Mouse (Mus musculus) limb, embryonic 12.5 days (tissue): ENCODE measurements around the gene AI413582. TPM values are rescaled to one million over a fixed set of nuclear protein-coding genes. Genes with fewer than 3 reads are reported as not detected.

Experiments used
- ATAC-seq: fragments of 200-750 bp; cut with Nextera tagmentation; 2 replicates; pipeline ENCODE4 v1.8.0; 2017; ENCODE audit warnings: low read depth, moderate TSS enrichment; ENCODE audit not compliant: insufficient number of reproducible peaks, insufficient read depth, low FRiP score, low TSS enrichment
- H3K27ac ChIP-seq: fragments of 300-500 bp; sonication (generic); 2 replicates; pipeline ENCODE4 v1.5.1; 2016; ENCODE audit warnings: mild to moderate bottlenecking, moderate library complexity
- H3K27me3 ChIP-seq: fragments of 300-500 bp; sonication (generic); 2 replicates; pipeline ENCODE4 v1.6.1; 2016; ENCODE audit warnings: mild to moderate bottlenecking, moderate library complexity
- H3K36me3 ChIP-seq: fragments of 300-500 bp; sonication (generic); 2 replicates; pipeline ENCODE4 v1.6.1; 2016; ENCODE audit warnings: mild to moderate bottlenecking, moderate library complexity
- H3K4me1 ChIP-seq: fragments of 300-500 bp; sonication (generic); replicated peaks from 2 replicates; pipeline ENCODE4 v1.6.1; 2016
- H3K4me2 ChIP-seq: fragments of 300-500 bp; sonication (generic); 2 replicates; pipeline ENCODE4 v1.6.1; 2016; ENCODE audit warnings: mild to moderate bottlenecking, moderate library complexity
- H3K4me3 ChIP-seq: fragments of 300-500 bp; sonication (generic); replicated peaks from 2 replicates; pipeline ENCODE4 v1.5.1; 2016; ENCODE audit warnings: mild to moderate bottlenecking
- H3K9ac ChIP-seq: fragments of 300-500 bp; sonication (generic); replicated peaks from 2 replicates; pipeline ENCODE4 v1.6.1; 2016; ENCODE audit warnings: mild to moderate bottlenecking, moderate library complexity
- H3K9me3 ChIP-seq: fragments of 300-500 bp; sonication (generic); 2 replicates; pipeline ENCODE4 v1.6.1; 2016; ENCODE audit warnings: mild to moderate bottlenecking, moderate library complexity
- WGBS: fragments of 180-500 bp; shearing (Covaris S2); methylation state at CpG from one replicate; pipeline ENCODE4 v1.1.7; 2016; 5-methylcytosine and 5-hydroxymethylcytosine counted together
- polyA plus RNA-seq: library from polyadenylated mRNA; unstranded; fragments of >200 nt; fragmentation: Nextera tagmentation; extraction: Ambion mirVana; gene quantifications from 2 replicates; pipeline ENCODE4 v1.2.1, GENCODE M21; 2016

AI413582 gene
- polyA plus RNA-seq, 1 experiment from 2014 or later, result 16.6 TPM

DNA sequence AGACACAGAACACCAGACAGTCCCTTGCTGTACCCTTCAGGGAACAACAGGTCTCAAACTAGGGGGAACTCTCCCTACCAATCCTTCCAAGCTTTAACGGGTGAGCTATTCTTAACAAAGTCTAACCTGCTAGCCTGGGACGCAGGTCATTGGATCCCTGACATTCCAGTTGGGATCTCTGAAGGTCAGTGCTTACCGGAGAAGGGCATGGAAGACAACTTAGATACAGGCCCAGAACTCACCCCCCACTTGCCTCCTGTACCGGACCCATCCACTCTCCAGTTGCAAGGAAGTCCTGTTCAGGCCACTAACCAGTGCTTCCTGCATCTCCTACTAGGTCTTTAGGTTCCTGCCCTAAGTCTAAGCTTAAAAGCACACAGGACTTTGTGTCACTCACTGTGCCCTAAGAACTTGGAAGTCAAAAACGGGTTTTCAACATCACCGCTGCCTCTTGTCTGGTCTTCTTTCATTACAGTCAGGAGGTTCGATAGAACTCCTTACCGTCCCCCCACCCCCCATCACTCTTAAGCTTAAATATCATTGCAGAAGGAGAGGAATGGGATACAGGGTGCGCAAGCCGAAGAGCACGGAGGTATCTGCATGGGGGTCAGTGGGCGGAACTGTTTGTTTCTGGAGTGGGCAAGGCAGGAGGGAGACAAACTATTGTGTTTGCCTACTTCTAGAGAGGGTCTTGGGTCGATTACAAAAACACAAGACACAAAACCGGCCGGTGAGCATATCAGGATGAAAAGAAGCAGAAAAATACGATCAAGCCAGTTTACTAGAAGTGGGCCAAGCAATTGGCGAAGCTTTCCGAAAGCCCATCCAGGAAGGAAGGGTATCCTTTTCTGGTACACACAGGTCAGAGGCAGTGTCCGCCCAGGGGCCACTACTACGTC lies 11.2 kb downstream of the AI413582 start:
- H3K4me2 ChIP-seq, result peak overlapping the region; percentile 91
- H3K4me1 ChIP-seq, result peaks cover 47% of the 10 kb centered on the region
- 45% methylated on average over 20 of the region's 20 CpGs for WGBS
- H3K36me3 ChIP-seq, result no peaks in the 10 kb centered on the region
- H3K9me3 ChIP-seq, result no peaks in the 10 kb centered on the region
- H3K27ac ChIP-seq, result peak overlapping the region; percentile 99
- no peaks in the 10 kb centered on the region for H3K27me3 ChIP-seq
- H3K4me3 ChIP-seq, result peak overlapping the region; percentile 92
- ATAC-seq, result no peak
- peak overlapping the region; percentile 96 for H3K9ac ChIP-seq

DNA sequence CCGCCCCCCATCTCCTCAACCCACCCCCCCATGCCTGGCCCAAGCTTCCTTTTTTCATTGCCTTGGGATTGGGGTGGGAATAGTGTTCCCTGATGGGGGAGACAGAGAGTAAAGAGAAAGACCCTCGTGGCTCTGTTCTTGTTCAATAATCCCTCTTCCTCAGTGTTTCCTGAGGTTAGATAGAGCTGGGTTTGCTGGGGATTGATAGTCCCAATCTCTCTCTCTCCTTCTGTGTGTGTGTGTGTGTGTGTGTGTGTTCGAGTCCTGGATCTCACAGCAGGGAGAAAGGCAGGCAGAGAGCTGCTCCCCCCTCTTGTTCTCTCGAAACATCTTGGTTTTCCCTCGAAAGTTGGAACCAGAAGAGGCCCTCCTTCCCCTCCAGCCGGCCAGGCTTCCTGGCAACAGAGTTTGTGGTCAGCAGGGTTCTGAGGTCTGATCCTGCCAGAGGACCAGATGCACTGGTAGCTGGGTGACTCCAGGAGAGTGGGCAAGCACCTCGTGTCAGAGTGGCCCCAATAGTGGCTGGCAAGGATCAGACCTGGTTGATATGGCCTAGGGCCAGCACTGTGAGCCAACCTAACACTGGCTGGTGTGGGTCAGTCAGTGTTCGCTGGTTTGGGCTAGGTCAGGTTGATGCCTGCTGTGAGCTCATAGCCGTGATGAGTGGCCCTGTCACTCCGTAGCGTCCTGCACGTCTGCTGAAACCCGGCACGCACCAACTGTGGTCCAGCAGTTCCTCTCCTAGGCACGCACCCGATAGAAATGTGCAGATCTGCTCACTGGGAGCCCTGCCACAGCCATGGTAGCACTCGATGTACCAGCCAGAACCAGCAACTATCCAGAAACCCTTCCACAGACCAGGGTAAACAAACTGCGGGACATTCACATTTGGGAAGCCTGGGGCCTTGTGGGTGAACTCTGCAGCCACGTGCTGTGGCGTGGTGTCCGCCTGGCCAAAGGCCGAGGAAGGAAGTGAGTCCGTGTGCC lies 13.0 kb downstream of the AI413582 start:
- Histone ChIP-seq H3K4me3 (no peak overlapping the region), H3K27ac (0 out of 2 replicates have a peak overlapping the region, but pooled peaks have one; percentile 35), H3K4me1 (peaks cover 38% of the 10 kb centered on the region), H3K4me2 (no peak overlapping the region), H3K27me3 (no peaks in the 10 kb centered on the region), H3K36me3 (no peaks in the 10 kb centered on the region), H3K9ac (no peak overlapping the region), H3K9me3 (no peaks in the 10 kb centered on the region)
- ATAC-seq, result no peak
- WGBS, result 79% methylated on average over 23 of the region's 23 CpGs

DNA sequence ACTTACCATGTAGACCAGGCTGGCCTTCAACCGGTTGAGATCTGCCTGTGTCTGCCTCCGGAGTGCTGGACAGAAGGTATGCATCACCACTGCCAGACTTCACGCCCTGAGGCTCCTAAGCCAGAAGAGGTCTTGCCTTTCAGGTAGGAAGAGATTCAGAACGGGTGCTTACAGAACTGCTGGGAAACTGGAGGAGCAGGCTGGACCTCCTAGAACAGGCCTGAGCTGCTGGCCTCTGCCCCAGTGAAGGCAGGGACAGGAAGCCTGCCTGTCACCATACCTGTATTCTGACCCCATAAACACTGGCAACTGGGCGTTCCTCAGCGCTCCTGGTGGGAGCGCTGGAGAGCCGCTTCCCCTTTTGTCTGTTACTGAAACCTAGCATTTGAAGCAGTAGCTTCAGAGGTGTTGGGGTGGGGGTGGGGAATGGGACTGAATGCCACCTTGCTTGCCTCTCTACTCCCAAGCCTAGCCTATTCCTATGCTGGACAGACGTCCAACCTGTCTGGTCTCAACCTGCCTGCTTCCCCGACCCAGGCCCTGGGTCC lies 14.1 kb downstream of the AI413582 start:
- H3K4me3 ChIP-seq, result no peak overlapping the region
- H3K4me1 ChIP-seq, result peaks cover 43% of the 10 kb centered on the region
- H3K9ac ChIP-seq, result no peak overlapping the region
- H3K9me3 ChIP-seq, result no peaks in the 10 kb centered on the region
- no peaks in the 10 kb centered on the region for H3K27me3 ChIP-seq
- H3K4me2 ChIP-seq, result no peak overlapping the region
- no peak for ATAC-seq
- no peaks in the 10 kb centered on the region for H3K36me3 ChIP-seq
- no peak overlapping the region for H3K27ac ChIP-seq
- 60% methylated on average over 10 of the region's 10 CpGs for WGBS

DNA sequence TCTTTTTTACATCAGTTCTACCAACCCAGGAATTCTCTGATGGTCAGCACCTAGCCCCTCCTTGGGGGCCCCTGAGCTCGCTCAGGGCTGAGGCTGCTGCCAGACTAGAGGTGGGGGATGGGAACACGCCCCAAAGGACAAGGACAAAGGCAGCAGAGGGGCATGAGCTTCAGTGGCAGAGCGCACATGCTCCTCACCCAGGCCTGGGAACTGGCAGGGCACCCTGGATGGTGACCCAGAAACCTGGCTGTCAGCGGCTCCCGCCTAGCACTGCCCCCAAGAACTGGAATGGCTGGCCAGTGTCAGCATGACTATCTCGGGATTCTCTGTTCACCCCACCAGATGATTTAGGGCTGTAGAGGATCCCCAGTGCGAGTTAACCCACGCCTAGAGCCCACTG lies 16.3 kb downstream of the AI413582 start:
- Histone ChIP-seq H3K4me2 (0 out of 2 replicates have a peak overlapping the region, but pooled peaks have one; percentile 0), H3K36me3 (no peaks in the 10 kb centered on the region), H3K27me3 (no peaks in the 10 kb centered on the region), H3K4me1 (peaks cover 42% of the 10 kb centered on the region), H3K9ac (no peak overlapping the region), H3K4me3 (no peak overlapping the region), H3K9me3 (no peaks in the 10 kb centered on the region), H3K27ac (no peak overlapping the region)
- ATAC-seq, result no peak
- 65% methylated on average over 8 of the region's 8 CpGs for WGBS

DNA sequence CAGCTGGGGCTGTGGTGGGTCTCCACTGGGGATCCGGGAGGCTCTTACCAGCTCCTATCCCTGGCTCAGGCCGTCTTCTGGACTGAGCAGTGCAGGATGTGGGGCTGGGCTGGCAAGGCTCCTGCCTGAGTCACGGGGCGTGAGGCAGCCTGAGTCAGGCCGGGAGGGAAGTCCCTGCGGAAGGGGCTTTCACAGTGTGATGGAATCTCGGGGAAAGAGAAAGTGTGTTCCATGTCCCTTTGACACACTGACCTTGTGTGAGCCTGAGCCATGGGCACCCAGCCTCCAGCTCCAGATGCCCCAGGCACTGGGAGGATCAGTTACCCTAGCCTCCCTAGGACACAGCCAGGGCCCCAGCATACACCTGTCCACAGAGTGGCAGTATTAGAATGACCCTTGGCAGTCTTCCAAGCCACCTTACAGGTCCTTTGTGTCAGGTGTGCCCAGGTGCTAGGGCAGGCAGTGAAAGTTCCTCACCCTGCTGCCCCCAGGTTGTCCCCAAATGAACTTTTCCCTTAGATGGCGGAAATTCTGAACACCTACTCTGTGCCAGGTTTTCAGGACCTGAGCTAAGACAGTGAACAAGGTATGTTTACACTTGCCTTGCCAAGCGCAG lies 18.2 kb downstream of the AI413582 start:
- 75% methylated on average over 9 of the region's 9 CpGs for WGBS
- no peak overlapping the region for H3K9ac ChIP-seq
- H3K4me2 ChIP-seq, result no peak overlapping the region
- H3K4me1 ChIP-seq, result peaks cover 29% of the 10 kb centered on the region
- no peak overlapping the region for H3K27ac ChIP-seq
- H3K27me3 ChIP-seq, result no peaks in the 10 kb centered on the region
- no peaks in the 10 kb centered on the region for H3K9me3 ChIP-seq
- no peak for ATAC-seq
- no peaks in the 10 kb centered on the region for H3K36me3 ChIP-seq
- no peak overlapping the region for H3K4me3 ChIP-seq

DNA sequence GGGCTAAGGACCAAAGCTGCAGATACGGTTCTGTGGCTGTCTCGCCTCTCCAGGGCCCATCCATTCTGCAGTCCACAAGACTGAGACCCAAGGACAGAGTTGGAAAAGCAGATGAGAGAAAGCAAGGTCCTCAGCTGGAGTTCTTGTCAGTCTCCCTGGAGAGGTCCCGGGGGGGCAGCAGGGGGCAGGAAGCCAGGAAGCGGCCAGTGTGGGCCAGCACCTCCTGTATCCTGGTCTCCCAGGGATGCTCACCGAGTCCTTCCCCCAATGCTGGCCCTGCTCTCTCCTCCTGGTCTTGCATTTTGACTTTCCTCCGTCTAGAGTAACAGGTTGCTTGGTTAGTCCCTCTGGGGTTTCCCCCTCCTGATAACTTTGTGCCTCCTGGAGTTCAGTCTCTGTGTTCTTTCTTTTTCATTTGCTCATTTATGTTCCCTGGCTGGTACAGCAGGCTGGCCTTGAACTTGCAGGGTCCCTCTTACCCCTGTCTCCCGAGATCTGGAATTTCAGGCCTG lies 18.9 kb downstream of the AI413582 start:
- WGBS, result 71% methylated on average over 7 of the region's 7 CpGs

DNA sequence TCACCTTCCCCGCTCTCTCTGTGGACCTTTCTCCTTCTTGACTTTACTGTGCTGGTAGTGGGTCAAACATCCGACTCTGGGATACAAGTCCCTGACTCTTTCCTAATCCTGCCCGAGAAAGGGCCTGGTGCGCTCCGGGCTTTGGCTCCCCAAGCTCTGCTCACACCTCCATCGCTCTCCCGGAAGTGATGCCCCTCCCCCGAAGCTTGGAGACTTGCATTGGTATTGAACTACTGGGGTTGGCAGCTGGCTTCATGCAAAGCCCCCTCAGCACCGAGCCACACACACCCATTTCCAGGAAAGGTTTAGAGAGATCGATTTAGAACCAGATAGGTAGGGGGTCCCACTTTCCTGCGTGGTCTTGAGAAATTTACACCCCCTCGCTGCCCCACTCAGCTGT lies 19.6 kb downstream of the AI413582 start:
- no peak overlapping the region for H3K9ac ChIP-seq
- peaks cover 27% of the 10 kb centered on the region for H3K4me1 ChIP-seq
- no peak overlapping the region for H3K27ac ChIP-seq
- H3K9me3 ChIP-seq, result no peaks in the 10 kb centered on the region
- 42% methylated on average over 12 of the region's 12 CpGs for WGBS
- no peak overlapping the region for H3K4me3 ChIP-seq
- no peaks in the 10 kb centered on the region for H3K27me3 ChIP-seq
- no peak for ATAC-seq
- no peak overlapping the region for H3K4me2 ChIP-seq
- H3K36me3 ChIP-seq, result no peaks in the 10 kb centered on the region

More for the DNA sequence above, 18.9 kb downstream of the AI413582 start:
- no peak for ATAC-seq
- H3K4me1 ChIP-seq, result peaks cover 27% of the 10 kb centered on the region
- no peak overlapping the region for H3K9ac ChIP-seq
- no peak overlapping the region for H3K4me3 ChIP-seq
- no peaks in the 10 kb centered on the region for H3K36me3 ChIP-seq
- no peaks in the 10 kb centered on the region for H3K9me3 ChIP-seq
- H3K4me2 ChIP-seq, result no peak overlapping the region
- H3K27me3 ChIP-seq, result no peaks in the 10 kb centered on the region
- no peak overlapping the region for H3K27ac ChIP-seq

DNA sequence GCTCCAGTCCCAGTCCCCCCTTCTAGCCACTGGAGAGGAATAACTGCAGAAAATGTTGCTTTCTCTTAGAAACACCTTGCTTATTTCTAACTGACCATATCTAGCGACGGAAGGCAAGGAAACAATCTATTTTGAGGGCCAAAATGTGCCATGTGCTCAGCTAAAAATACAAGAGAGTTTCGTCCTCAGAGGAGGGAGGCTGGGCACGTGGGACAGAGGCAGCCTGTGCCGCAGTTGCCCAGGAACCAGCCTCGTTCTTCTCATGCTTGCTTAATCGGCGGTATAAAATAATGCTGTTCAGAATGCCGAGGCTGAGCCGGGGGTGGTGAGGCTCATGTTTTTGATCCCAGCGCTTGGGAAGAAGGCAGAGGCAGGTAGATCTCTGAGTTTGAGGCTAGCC lies 21.0 kb downstream of the AI413582 start:
- Histone ChIP-seq H3K27me3 (no peaks in the 10 kb centered on the region), H3K9ac (no peak overlapping the region), H3K4me1 (peaks cover 22% of the 10 kb centered on the region), H3K9me3 (no peaks in the 10 kb centered on the region), H3K4me3 (no peak overlapping the region), H3K36me3 (no peaks in the 10 kb centered on the region), H3K27ac (no peak overlapping the region), H3K4me2 (no peak overlapping the region)
- 91% methylated on average over 11 of the region's 11 CpGs for WGBS
- ATAC-seq, result no peak

DNA sequence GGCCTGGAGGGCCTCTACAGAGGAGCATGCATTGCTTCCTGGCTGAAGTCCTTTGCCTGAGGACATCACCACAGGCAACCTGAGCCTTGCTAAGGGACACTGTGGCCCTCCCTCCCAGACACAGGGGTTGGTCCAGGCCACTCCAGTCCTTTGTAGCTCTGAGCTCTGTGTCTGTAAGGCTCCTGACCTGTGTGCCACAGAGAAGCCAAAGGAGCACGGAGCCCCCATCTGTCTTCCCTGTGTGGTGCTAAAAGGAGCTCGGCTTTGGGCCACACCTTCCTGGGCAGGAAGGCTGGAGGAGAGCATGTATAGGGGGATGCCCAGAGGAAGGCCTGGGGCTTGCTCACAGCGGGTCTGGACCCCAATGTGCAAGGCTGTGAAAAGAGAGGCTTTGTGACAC lies 23.6 kb downstream of the AI413582 start:
- Histone ChIP-seq H3K36me3 (no peaks in the 10 kb centered on the region), H3K4me2 (no peak overlapping the region), H3K27ac (no peak overlapping the region), H3K4me3 (no peak overlapping the region), H3K4me1 (peaks cover 10% of the 10 kb centered on the region; the same call in 1 of the 2 replicates), H3K9me3 (no peaks in the 10 kb centered on the region), H3K27me3 (no peaks in the 10 kb centered on the region), H3K9ac (no peak overlapping the region)
- no peak for ATAC-seq
- WGBS, result 75% methylated on average over 3 of the region's 3 CpGs

DNA sequence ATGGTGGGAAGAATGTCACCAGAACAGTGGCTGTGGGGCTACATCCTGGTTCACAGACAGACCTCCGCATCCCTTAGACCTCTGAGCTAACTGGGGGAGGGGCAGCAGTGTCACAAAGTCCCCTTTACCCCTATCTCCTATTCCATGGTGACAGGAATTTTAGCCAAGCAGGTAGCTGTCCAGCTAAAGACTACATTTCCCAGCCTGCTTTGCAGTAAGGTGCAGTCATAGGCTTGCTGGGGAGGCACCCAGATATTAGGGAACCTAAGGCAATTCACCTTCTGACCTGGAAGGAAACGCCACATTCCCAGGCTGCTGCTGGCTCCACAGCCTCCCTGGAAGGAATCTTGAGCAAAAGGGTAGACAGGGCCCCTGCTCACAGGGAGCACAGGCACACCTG lies 24.3 kb downstream of the AI413582 start:
- Histone ChIP-seq H3K27ac (no peak overlapping the region), H3K4me2 (no peak overlapping the region), H3K9ac (no peak overlapping the region), H3K27me3 (no peaks in the 10 kb centered on the region), H3K9me3 (no peaks in the 10 kb centered on the region), H3K4me1 (peaks cover 4% of the 10 kb centered on the region; the same call in 1 of the 2 replicates), H3K4me3 (no peak overlapping the region), H3K36me3 (no peaks in the 10 kb centered on the region)
- WGBS, result 66% methylated on average over 2 of the region's 2 CpGs
- ATAC-seq, result no peak
